Mouse (Mus musculus) megakaryocyte, embryonic 14.5 days (primary cell): Measurements from ENCODE around the gene Olfr60.

Source experiments
- FLI1 ChIP-seq: IDR thresholded peaks from 2 replicates; pipeline ENCODE4 v1.6.1; 2012; ENCODE audit warnings: low read length, inconsistent platforms, mixed read lengths
- GATA1 ChIP-seq: IDR thresholded peaks from 3 replicates; pipeline ENCODE4 v1.6.1; 2012; ENCODE audit warnings: mixed read lengths, low read length, inconsistent platforms, borderline replicate concordance

DNA sequence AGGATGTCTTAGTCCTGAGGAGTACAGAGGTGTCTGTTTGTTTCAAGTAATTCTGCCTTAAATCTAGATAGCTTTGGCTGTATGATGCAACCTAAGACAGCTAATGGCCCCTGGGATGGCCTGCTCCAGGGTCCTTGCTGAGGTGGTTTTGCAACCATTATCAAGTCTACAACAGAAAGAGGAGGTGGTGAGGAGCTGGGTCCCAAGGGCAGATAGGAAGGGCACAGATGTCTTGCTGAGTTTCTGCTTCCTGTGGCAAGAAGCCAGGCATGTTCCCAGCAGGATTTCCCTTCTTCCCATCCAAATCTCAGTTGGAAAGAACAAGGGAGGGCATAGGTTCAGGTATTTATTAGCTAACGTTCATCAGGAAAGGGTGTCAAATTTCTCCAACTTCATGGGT, 14.8 kb upstream of the Olfr60 start, which contains the start of gene Olfr530:
- no peak for TF ChIP-seq FLI1
- no peak for TF ChIP-seq GATA1
